Mouse (Mus musculus) right cerebral cortex, postnatal 25 days (tissue): ENCODE data around the gene Taf1a.
"Not testable (repeated sequence)": the region's sequence is repeated elsewhere in the genome, so short reads cannot be mapped to it uniquely, and the experiment has no call there.

Source experiments
- DNase-seq: peaks from one replicate; pipeline ENCODE4 v3.0.0; 2022

Gene Taf1a

DNA sequence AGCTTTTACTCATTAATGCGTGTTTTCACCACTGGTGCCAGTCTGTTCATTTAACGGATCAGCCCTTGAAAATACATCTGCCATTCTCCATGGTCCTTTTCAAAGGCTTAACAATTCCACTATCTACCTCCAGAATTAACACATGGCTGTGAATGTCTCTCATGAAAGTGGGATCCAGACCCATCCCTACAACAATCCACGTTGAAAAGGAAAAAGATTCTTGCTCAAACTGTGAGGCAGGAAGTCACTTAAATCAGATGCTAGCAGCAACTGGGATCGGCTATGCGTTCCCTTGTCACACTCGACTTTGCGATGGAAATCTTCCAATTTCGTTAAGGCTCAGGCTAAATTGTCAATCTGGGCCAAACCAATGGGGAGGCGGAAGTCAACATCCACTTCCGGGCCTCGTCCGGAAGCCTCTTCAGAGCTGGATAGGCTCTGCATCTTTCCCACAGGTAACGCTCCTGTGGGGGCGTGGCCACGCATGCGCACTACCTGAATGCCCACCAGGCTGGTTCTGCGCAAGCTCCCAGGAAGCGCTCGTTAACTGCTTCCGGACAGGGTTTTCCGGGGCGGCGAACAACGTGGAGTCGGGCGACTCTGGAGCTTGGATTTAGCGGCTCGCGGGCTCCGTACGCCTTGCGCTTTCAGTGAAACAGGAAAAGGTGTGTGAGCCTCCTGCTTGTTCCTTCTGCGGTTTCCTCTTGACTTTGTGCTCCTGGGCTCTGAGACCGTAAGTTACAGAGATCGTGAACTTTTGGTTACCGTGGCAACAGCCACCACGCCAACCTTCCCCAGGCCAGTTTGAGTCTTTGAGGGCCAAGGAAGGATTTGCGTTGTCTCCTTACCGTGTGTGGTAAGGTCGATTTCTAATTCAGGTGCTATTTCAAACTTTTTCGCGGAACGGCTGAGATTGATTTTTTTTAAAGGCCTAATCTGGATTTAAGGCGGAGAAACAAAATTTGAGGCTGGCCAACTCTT is at the start of gene Taf1a:
Taf1a (plus strand) TSS at position 556 of the 981 bp plus-strand sequence.
- peak; percentile 92 for DNase-seq

DNA sequence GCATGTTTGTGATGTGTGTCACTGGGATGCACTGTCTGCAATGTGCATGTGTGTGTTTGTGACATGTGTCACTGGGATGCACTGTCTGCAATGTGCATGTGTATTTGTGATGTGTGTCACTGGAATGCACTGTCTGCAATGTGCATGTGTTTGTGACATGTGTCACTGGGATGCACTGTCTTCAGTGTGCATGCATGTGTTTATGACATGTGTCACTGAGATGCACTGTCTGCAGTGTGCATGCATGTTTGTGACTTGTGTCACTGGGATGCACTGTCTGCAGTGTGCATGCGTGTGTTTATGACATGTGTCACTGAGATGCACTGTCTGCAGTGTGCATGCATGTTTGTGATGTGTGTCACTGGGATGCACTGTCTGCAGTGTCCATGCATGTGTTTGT is 45.9 kb upstream of the Taf1a start:
- DNase-seq = not testable (repeated sequence)

DNA sequence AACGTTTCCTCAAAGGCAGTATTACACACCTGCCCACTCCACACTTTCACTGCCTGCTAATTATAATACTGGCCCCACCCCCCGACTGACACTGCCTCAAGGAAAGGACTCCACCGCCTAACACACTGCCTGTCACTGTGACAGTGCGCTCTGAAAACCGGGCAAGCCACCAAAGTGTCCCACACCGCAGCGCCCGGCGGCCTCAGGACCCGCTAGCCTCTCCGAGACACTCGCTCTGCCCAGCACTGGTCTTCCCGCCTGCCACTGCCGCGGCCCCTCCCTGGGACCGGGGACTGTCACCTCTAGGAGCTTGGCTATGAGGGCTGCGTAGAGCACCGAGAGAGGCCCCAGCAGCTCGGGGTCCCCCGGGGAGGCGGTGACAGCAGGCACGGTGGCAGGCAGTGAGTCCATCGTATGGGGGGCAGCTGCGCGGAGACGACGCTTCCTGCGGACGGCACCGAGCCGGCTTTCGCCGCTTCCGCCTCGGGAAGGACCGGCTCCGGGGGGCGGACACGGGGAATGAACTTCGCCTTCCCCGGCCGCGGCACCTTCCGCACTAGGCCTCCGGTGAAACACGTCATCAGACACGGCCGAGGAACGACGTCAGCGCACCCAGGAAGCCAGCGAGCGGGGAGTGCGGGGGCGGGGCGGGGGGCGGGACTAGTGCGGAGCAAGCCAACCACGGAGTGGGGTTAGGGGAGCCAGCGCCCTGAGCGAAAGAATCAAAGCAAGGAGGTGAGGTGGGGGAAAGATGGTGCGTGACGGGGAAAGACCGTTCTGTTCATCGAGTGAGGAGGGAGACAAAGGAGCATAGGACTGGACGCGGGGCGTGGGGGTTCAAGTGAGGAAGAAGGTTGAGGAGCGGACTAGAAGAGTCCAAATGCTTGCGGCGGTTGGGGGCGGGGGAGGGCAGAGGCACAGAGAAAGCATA is 43.6 kb upstream of the Taf1a start:
- peak; percentile 89 for DNase-seq

DNA sequence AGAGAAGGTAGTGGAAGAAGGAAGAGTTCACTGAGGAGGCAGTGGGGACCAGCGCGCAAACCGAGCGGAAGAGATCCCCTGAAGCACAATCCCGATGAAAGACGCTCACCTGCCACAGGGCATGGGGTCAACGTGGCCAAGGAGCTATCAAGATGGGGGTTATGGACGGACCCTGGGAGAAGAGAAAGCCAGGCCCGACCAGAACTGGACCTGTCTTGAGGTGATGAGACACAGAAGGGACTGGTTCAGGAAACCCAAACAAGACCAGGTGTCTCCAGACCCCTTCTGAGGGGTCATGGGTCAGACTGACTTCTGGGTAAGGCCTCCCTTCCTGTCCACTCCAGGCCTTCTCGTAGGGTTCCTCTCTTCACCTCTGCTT is 43.0 kb upstream of the Taf1a start:
- DNase-seq = peak; percentile 14

DNA sequence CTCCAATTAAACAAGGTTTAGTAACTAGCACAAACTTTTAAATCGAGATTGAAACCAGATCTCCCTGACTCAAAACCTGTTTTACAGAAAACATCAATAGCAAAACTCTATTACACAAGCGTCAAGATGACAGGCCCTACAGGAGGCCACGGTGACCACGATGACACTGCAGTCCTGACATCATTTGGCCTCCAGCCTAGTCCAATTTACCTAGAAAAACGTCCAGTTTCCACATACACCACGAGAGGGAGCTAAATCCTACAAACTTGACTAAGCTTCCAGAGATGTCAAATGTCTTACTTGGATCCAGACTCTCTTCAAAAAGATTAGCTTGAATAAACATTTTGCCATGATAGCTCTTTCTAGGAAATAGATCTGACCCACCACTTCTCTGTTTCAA is 38.9 kb upstream of the Taf1a start:
- DNase-seq = no peak

DNA sequence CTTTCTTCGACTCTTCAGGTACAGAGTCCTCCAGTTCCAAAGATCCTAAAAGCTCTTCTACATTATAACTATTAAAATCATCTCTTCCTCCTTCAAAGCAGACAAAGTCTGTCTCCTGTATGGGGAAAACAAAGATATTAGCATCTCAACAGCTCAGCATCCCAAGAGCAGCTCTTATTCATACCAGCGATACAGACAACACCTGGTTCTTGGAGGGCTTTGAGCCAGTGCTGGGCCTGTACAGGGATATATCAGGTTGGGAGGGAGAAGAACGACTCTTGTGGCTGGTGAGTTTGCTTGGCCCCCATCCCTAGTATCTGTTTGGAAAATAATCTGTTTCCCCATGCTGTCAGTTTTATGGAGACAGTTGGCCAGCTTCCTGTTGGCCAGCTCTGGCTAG is 29.9 kb upstream of the Taf1a start:
- DNase-seq = no peak

DNA sequence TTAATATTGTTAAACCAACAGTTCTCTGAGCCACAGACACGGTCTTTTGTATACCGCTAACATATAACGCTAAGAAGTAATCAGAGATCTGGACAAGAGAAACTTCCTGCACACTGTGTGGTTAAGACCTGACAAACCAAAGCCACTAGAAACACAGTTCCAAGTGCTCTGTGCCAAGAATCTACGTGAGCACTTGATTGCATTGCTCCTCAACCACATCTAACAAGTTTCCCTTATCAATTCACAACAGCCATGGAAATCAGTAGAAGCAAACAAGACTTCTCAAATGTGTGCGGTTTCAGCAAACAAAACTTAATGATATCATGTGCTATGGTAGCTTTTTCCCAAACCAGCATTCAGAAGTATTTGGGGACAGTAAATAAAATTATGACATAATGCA is 26.5 kb upstream of the Taf1a start:
- DNase-seq = no peak

DNA sequence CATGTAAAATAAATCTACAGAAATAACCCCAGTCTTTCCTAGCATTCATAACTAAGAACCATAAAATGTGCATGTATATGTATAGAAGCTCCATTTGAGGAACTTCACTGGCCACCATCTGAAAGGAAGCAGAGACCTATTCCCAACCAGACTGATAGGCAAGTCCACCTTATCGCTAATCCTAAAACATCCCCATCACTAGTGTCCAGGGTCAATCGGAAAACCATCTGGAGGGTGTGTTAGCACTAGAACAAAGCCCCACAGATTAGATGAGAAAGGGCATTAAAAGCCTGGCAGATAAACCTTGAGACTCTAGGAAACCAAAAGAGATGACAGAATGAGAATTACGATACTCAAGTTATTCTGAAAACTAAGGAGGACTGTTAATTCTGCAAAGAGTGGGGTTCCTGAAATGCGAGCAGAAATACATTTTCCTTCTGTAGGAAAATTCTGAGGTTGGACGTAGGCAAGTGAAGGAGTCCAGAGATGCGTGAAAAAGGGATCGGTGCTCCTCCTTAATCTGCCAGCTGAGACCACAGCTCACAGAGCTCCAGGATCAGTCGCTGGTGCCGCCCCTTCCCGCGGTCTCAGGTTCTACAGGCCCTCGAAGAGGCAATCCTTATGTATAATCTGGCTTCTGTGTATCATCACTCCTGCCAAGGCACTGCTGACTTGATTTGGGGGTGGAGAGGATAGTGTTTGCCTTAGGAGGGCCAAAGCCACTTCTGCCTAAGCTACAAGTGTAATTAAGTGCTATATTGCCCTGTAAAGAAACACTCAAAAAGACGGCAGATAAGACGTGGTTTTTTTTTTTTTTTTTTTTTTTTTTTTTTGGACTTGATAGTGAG is 25.8 kb upstream of the Taf1a start:
- no peak for DNase-seq

DNA sequence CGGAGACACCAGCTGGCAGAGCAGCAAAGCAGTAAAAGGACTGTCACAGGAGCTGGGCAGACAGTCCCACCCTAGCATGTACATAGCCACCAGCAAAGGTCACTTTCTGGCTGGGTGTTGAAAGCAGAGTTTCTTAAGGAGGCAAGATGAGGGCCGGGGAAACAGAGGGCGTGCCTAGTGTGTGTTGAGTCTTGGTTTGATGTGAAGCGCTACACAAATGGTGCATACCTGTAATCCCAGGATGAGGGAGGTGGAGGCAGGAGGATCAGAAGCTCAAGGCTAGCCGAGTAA is 25.3 kb upstream of the Taf1a start:
- no peak for DNase-seq

DNA sequence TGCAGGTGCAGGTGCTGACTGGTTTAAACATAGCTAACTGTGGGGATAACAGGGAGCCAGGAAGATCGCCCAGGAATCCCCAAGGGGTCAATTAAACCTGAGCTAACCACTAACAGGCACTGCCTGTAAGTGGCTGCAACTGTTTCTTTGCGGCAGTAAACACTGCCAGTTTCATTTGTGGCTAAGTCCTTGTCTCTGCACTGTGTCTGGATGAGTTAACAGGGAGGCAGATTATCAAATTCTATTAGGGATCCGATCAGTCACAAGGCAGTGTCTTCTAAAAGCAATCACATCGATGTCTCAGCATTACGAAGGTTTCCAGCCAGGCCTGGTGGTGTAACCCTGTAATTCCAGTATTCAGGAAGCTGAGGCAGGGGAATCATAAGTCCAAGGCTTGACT is 22.4 kb upstream of the Taf1a start:
- DNase-seq = no peak

DNA sequence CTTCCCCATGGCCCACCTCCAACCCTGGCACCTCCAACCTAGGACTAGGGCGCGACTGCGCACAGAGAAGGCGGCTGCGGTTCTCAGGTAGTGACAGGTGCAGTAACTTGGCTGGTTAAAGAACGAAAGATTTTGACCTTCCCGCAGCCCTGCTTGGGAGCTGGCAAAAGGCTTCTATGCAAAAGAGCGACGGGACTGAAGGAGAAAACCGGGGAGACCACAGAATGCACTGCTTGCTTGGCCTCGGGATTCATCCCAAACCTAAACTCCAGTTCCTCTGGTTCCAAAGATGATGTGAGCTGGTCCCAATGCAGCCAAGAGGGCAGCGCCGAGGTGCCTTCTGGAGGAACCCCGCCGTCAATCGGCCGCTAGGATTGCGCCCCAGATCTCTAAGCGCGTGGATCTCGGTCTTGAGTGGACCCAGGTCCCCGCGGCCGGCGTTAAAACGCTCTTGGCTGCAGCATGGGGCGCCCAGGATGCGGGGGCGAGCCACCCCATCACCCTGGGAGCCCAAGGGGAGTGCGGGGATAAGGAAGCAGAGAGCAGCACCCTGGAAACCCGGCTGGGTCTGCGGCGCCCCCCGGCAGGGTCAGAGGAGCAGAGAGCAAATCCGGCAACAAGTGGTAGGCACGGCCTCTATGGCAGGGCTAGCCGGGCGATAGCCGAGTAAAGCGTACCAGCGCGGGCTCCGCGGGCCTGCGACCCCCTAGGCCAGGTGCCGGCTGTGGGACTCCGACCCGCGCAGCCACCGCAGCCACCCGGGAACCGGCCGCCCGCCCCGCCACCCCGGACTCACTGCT is 20.0 kb upstream of the Taf1a start:
- DNase-seq = peak; percentile 44

DNA sequence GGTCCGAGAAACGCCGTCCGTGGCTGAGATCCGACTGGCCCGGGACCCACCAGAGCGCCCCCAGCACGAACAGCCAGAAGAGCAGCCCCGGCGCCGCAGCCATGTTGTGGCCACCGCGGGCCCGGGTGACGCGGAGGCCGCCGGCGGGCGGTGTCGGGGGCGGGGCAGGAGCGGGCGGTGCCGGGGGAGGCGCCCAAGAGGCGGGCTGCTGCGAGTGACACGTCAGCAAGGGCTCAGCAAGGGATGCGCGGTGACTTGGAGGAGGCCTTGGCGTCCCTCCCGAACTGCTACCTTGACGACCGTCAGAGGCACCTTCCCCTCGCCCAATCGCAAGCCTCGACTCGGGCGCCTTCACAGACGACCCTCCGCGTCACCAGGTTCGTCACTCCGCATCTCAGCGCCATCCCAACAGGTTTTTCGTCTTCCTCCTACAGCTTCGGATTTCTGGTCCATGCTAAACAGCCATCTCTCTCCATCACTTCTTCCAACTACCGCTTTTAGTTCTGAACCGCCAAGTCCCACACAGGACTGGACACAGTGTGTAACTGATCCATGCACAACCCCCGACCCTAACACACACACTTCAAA is 19.3 kb upstream of the Taf1a start, which contains the start of gene Mia3:
Mia3 (minus strand) TSS at position 127 of the 588 bp plus-strand sequence.
- peak; percentile 97 for DNase-seq

DNA sequence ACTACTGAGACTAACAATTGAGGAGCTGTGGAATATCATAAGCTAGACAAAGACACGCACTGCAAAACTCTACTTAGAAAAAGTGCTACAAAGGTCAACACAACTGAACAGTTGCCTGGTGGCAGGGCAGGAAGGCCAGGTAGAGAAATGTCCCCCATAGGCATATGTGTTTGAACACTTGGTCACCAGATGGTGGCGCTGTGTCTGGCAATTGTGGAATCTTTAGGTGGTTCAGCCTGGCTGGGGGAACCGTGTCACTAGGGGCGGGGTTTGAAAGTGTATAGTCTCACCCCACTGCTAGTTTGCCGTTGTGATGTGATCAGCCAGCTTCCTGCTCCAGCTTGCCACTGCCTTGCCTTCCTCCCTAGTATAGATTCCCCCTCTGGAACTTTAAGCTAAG is 14.1 kb upstream of the Taf1a start:
- no peak for DNase-seq

DNA sequence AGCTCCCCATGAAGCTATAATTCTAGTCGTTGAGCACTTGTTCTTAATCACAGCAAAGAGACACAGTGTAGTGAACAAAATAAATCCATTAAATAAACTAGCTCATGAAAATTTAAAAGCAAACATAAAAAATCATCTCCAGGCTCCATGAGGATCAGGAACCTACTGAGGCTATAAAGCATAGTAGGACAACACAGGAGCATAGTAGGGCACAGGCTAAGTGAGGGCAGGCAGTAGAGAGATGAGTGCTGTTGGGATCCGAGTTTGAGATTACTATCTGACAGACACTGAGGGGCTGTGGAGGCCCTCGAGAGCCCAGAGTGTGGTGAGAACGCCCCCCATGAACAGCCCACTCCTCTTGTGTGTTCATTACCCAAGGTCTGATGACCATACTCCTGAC is 11.7 kb upstream of the Taf1a start:
- DNase-seq = no peak

DNA sequence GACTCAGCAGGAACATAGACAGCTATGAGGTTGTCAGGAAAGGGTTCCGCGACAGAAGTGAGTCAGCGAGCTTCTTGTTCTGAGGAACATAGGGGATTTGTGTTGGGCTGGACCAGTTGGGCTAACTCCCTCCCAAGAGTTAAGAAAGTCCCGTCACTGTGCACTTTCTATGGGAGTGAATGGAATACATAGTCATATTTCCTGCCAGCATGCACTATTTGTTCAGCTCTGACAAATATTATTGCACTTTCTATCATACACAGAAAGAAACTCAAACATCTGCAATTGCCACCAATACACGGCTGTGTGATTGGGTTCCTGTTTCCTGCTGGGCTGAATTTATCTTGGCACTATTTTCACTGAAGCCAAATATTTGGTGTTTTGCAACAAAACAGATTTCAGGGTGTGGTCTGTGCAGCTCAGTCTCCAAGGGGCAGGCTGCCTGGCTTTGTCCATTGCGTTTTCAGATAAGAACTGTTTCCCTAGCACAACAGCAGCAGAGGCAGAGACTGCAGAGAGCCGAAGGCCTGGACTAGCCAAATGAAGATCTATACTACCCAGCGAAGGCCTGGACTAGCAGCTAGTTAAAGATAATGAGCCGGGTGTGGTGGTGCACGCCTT is 10.3 kb upstream of the Taf1a start:
- no peak for DNase-seq

DNA sequence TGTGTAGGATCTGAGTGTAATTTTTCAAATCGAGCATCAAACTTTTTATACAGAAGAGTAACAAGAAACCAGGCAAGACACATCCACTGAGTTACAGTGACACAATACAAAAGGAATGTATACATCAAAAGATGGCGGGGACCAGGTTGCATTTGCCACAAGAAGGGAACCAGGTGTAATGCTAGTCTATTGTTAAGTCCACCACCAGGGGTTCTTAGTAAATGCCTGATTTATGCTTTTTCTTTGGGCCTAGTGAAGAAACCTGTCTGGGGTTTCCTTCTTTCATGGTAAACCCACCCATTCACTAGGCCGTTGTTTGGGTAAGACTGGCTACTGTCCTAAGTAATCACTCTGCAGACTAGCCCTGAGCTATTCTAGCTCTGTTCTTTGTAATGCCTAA is 9.4 kb upstream of the Taf1a start:
- not testable (repeated sequence) for DNase-seq

DNA sequence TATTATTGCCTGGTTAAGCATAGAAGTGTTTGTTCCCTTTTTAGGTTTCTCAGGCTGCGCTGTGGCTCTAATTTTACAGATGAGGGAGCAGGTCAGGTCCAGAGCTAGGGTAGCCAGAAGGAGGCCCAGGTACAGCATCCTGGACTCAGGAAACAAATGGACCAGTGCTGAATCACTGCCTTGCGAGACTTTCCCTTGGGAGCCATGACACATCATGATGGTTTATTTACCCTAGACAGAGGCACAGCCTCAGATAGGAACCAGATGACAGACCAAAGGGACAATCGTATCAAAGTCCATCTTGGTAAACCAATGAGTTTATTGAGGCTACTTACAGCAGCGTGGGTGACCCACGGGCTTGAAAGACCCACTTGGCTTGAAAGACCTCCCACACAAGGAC is 7.0 kb upstream of the Taf1a start:
- DNase-seq = no peak

DNA sequence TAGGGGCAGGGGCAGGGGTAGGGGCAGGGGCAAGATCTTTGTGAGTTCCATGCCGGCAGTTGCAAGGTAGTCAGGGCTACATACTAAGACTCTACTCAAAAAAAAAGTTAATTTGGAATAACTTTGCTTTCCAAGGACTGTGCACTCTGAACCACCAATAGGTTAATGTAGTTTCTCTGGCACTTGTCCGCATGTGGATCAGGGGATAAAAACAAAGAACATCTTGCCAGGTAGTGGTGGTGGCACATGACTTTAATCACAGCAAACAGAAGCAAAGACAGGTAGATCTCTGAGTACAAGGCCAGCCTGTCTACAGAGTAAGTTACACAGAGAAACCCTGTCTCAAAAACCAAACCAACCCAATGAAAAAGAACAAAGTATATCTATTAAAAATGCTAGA is 6.2 kb upstream of the Taf1a start:
- no peak for DNase-seq

DNA sequence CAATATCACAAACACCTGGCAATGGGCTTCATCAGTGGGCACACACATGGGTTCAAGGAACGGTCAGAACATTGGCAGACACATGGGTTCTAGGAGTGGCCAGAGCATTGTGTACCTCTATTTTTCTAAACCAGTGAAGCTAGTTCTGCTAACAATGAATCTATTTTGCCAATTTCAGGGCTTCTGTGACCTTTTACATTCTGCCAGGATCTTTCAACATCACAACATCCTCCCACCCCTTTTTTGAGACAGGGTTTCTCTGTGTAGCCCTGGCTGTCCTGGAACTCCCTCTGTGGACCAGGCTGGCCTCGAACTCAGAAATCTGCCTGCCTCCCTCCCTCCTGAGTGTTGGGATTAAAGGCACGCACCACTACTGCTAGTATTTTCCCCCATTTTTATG is 1.4 kb upstream of the Taf1a start:
- not testable (repeated sequence) for DNase-seq

DNA sequence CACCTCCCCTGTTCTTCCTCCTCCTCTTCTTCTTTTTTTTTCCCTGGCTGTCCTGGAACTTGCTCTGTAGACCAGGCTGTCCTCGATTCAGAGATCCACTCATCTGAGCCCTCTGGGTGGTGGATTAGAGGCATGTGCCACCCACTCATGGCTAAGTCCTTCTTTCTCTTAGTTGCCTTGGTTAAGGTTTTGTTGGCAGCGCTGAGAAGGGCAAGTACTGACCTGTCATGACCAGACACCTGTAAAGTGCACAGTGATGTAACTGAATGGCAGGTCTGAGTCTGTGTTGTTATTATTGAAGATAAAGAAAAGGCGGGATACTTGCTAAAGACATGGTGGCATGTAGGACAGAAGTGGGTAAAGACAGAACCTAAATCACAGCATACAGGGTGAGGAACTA is 14.6 kb downstream of the Taf1a start:
- DNase-seq = no peak

DNA sequence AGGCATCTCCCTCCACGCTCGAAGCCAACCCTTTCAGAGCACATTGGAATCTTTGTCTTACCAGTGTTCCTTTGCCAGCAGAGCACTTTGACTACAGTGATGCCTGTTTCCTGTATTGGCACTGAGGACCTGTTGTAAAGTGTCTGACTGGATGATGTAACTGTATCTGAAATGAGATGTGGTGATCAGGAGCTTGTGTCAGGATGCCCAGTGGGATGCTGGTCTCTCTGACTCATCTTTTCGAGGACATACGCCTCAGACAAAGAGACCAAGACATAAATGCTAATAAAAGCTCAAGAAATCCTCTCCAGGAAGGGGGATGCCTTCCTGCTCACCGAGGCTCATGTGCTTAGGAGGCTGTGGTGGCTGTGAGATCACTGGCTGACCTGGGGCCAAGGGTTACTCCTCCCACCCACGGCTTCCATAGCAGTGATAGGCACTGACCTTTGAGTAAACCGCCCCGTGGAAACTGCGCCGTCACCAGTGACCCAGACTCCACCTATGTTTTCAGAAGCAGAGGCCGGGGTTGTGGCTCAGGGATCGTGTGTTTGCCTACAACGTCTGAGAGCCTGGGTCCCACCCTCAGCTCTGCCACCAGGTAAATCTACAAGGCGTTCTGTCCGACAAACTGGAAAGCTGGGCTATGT is 25.4 kb downstream of the Taf1a start:
- no peak for DNase-seq
